Mouse (Mus musculus): ENCODE measurements around the gene Nif3l1. TPM values are rescaled to one million over a fixed set of nuclear protein-coding genes. Genes with fewer than 3 reads are reported as not detected.

Gene Nif3l1
- polyA plus RNA-seq, 1 experiment: 21.3 TPM

DNA sequence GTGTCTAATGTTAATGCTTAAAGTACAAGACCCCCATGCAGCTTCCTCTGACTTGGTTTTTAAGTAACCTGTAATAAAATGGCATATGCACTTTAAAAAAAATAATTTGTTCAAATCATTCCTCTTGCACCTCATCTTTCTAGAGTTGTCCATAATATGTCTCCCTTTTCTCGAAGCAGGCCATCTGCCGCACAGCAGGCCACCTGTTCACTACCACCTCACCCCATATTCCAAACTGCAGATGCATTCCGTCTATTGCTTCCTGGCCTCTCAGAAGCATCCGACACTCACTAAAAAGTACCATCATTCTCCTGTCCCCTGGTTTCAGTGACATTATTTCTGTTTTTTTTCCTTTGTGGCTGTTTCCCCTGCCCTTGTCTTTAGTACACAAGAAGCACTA is 20.6 kb downstream of the Nif3l1 start:
- H3K27me3 ChIP-seq (replicated peaks; ENCODE audit: control insufficient read depth, insufficient read depth, low read length): no peaks in the 10 kb centered on the region
- H3K4me1 ChIP-seq (ENCODE audit: control insufficient read depth, insufficient read depth, low read length): no peaks in the 10 kb centered on the region
- DNase-seq: no peak
- no peak for TF ChIP-seq CTCF (conservative IDR thresholded peaks at IDR 0.05; ENCODE audit: insufficient read depth, insufficient read length, low read depth, low read length)
- no peak for TF ChIP-seq POLR2A (IDR thresholded peaks at IDR 0.05; ENCODE audit: low read depth, low read length)
- WGBS: 96% methylated on average over 4 of the region's 4 CpGs
- no peak overlapping the region for H3K4me3 ChIP-seq (ENCODE audit: insufficient read depth, low read depth, low read length)
- peaks cover 7% of the 10 kb centered on the region for H3K36me3 ChIP-seq (ENCODE audit: control insufficient read depth, insufficient read depth, low read length)
- no peak overlapping the region for H3K27ac ChIP-seq (ENCODE audit: insufficient read depth, low read depth, low read length)

DNA sequence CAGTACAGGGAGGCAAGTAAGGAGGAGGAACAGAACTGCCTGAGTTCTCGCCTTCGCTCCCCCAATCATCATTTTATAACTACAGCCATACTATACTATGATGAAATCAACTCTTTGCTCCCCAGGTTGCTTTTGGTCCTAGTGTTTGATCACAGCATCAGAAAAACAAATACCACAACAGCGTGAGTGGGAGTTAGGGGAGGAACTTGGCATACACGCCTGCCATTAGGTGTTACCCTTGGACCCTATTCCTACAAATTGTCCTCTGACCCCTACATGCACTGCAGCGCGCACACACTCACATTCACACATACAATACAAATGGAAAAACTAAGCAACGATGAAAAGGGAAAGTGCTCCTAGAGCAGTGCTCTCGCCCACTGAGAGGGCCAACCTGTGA is 30.7 kb downstream of the Nif3l1 start:
- peaks cover 2% of the 10 kb centered on the region for H3K36me3 ChIP-seq (ENCODE audit: control insufficient read depth, insufficient read depth, low read length)
- 91% methylated on average over 8 of the region's 8 CpGs for WGBS
- H3K27ac ChIP-seq (ENCODE audit: insufficient read depth, low read depth, low read length): no peak overlapping the region
- no peaks in the 10 kb centered on the region for H3K27me3 ChIP-seq (replicated peaks; ENCODE audit: control insufficient read depth, insufficient read depth, low read length)
- no peak for TF ChIP-seq POLR2A (IDR thresholded peaks at IDR 0.05; ENCODE audit: low read depth, low read length)
- TF ChIP-seq CTCF (conservative IDR thresholded peaks at IDR 0.05; ENCODE audit: insufficient read depth, insufficient read length, low read depth, low read length): no peak
- H3K4me1 ChIP-seq (ENCODE audit: control insufficient read depth, insufficient read depth, low read length): no peaks in the 10 kb centered on the region
- DNase-seq: no peak
- H3K4me3 ChIP-seq (ENCODE audit: insufficient read depth, low read depth, low read length): no peak overlapping the region

DNA sequence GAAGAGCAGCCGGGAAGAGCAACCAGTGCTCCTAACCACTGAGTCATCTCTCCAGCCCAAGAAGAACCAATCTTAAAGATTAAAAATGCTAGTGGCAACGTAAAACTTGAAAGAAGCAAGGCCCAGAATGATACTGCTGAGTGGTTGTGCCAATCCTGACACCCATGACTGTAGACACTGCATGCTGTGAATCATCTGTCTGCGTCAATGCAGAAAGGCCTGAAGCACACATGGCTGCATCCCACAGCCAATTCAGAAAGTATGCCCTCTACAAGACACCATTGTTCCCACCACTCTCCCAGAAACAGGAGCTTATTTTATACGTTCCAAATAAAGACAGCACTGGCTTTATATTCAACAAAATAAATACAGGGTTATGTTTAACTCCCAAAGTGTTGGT is 37.7 kb downstream of the Nif3l1 start:
- no peaks in the 10 kb centered on the region for H3K27me3 ChIP-seq (replicated peaks; ENCODE audit: control insufficient read depth, insufficient read depth, low read length)
- no peak for TF ChIP-seq POLR2A (IDR thresholded peaks at IDR 0.05; ENCODE audit: low read depth, low read length)
- no peak for TF ChIP-seq CTCF (conservative IDR thresholded peaks at IDR 0.05; ENCODE audit: insufficient read depth, insufficient read length, low read depth, low read length)
- H3K36me3 ChIP-seq (ENCODE audit: control insufficient read depth, insufficient read depth, low read length): peaks cover 3% of the 10 kb centered on the region
- DNase-seq: no peak
- no peak overlapping the region for H3K4me3 ChIP-seq (ENCODE audit: insufficient read depth, low read depth, low read length)
- no peaks in the 10 kb centered on the region for H3K4me1 ChIP-seq (ENCODE audit: control insufficient read depth, insufficient read depth, low read length)
- 96% methylated on average over 4 of the region's 4 CpGs for WGBS
- H3K27ac ChIP-seq (ENCODE audit: insufficient read depth, low read depth, low read length): no peak overlapping the region

DNA sequence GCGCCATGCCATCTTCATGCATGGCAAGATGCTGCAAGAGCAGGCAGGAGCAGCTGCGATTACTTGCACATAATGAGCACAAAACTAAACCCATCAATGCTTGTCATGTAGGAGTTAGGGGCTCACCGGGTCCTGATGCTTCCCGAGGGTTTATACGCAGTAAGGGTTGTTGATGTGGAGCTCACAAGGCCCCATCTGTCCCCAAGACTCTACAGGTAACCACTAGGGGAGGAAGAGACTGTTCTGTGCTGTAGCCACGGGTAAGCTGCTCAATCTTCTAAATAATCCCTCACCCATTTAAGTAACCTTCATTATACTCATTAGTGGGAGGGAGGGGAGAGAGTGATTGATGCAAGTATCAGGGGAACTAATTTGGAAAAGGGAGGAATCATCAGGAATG is 50.7 kb downstream of the Nif3l1 start:
- Histone ChIP-seq H3K36me3 (ENCODE audit: control insufficient read depth, insufficient read depth, low read length) (no peaks in the 10 kb centered on the region; the same call in 1 of the 2 replicates), H3K4me1 (ENCODE audit: control insufficient read depth, insufficient read depth, low read length) (no peaks in the 10 kb centered on the region), H3K27ac (ENCODE audit: insufficient read depth, low read depth, low read length) (no peak overlapping the region), H3K27me3 (replicated peaks; ENCODE audit: control insufficient read depth, insufficient read depth, low read length) (no peaks in the 10 kb centered on the region), H3K4me3 (ENCODE audit: insufficient read depth, low read depth, low read length) (no peak overlapping the region)
- WGBS: 96% methylated on average over 6 of the region's 6 CpGs
- no peak for DNase-seq
- TF ChIP-seq POLR2A (IDR thresholded peaks at IDR 0.05; ENCODE audit: low read depth, low read length) (no peak), CTCF (conservative IDR thresholded peaks at IDR 0.05; ENCODE audit: insufficient read depth, insufficient read length, low read depth, low read length) (no peak)

DNA sequence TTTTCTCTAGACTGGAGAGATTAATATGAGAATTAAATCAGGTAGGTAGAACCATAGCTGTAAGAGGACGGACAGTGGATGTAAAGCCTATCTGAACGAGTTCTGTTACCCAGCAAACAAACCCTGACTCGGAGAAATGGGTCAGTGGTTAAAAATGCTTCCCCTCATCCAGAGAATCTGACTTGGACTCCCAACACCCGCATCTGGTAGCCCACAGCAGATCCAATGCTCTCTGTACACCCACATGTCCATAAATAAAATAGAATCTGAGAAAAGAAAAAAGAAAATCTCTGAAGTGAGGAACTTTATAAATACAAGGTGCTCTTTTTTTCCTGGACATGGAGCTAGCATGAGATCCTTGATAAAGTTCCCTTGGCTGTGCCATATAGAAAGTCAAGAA is 52.7 kb downstream of the Nif3l1 start:
- no peaks in the 10 kb centered on the region; the same call in 1 of the 2 replicates for H3K36me3 ChIP-seq (ENCODE audit: control insufficient read depth, insufficient read depth, low read length)
- H3K4me1 ChIP-seq (ENCODE audit: control insufficient read depth, insufficient read depth, low read length): no peaks in the 10 kb centered on the region
- no peak for DNase-seq
- WGBS: 93% methylated on average over 4 of the region's 4 CpGs
- no peak overlapping the region for H3K4me3 ChIP-seq (ENCODE audit: insufficient read depth, low read depth, low read length)
- H3K27me3 ChIP-seq (replicated peaks; ENCODE audit: control insufficient read depth, insufficient read depth, low read length): no peaks in the 10 kb centered on the region
- TF ChIP-seq CTCF (conservative IDR thresholded peaks at IDR 0.05; ENCODE audit: insufficient read depth, insufficient read length, low read depth, low read length) (no peak), POLR2A (IDR thresholded peaks at IDR 0.05; ENCODE audit: low read depth, low read length) (no peak)
- H3K27ac ChIP-seq (ENCODE audit: insufficient read depth, low read depth, low read length): no peak overlapping the region

DNA sequence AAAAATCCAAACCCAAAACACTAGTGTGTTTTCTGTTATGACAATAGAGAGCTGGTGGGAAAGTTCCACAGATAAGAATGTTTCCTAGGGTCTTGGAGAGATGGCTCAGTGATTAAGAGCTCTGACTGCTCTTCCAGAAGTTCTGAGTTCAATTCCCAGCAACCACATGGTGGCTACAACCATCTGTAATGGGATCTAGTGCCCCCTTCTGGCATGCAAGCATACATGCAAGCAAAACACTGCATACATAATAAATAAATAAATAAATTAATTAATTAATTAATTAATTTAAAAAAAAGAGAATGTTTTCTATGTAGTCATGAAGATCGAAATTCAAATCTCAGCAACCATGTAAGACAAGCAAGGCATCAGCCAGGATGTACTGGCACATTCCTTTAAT is 53.8 kb downstream of the Nif3l1 start:
- WGBS: 100% methylated on average over 1 of the region's 1 CpGs
- H3K27ac ChIP-seq (ENCODE audit: insufficient read depth, low read depth, low read length): no peak overlapping the region
- peaks cover 1% of the 10 kb centered on the region; the same call in 1 of the 2 replicates for H3K4me1 ChIP-seq (ENCODE audit: control insufficient read depth, insufficient read depth, low read length)
- no peak for DNase-seq
- TF ChIP-seq CTCF (conservative IDR thresholded peaks at IDR 0.05; ENCODE audit: insufficient read depth, insufficient read length, low read depth, low read length) (no peak), POLR2A (IDR thresholded peaks at IDR 0.05; ENCODE audit: low read depth, low read length) (no peak)
- H3K36me3 ChIP-seq (ENCODE audit: control insufficient read depth, insufficient read depth, low read length): no peaks in the 10 kb centered on the region; the same call in 1 of the 2 replicates
- H3K4me3 ChIP-seq (ENCODE audit: insufficient read depth, low read depth, low read length): no peak overlapping the region
- no peaks in the 10 kb centered on the region for H3K27me3 ChIP-seq (replicated peaks; ENCODE audit: control insufficient read depth, insufficient read depth, low read length)

DNA sequence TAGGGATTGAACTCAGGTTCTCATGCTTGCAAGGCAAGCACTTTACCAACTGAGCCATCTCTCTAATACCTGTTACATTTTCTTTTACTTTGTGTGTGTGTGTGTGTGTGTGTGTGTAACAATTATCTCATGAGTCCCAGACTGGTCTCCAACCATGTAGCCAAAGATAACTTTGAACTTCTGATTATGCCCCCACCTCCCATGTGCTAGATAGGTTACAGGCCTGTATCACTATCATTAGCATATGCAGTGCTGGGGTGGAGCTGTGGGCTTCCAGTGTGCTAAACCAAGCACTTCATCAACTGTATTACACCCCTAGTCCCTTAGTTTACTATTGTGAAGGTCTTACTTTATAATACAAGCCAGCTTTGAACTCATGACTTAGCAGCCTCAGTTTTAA is 58.2 kb downstream of the Nif3l1 start:
- no peak for TF ChIP-seq POLR2A (IDR thresholded peaks at IDR 0.05; ENCODE audit: low read depth, low read length)
- TF ChIP-seq CTCF (conservative IDR thresholded peaks at IDR 0.05; ENCODE audit: insufficient read depth, insufficient read length, low read depth, low read length): no peak
- H3K27ac ChIP-seq (ENCODE audit: insufficient read depth, low read depth, low read length): no peak overlapping the region
- H3K27me3 ChIP-seq (replicated peaks; ENCODE audit: control insufficient read depth, insufficient read depth, low read length): no peaks in the 10 kb centered on the region
- H3K4me1 ChIP-seq (ENCODE audit: control insufficient read depth, insufficient read depth, low read length): peaks cover 5% of the 10 kb centered on the region; the same call in 1 of the 2 replicates
- no peak overlapping the region for H3K4me3 ChIP-seq (ENCODE audit: insufficient read depth, low read depth, low read length)
- DNase-seq: no peak
- H3K36me3 ChIP-seq (ENCODE audit: control insufficient read depth, insufficient read depth, low read length): no peaks in the 10 kb centered on the region; the same call in 1 of the 2 replicates
